Mouse (Mus musculus): Measurements from ENCODE around the gene Actbl2.

- TF ChIP-seq POU5F1 (IDR thresholded peaks at IDR 0.05; ENCODE audit: borderline replicate concordance, low read length) (no peak), CTCF (conservative IDR thresholded peaks at IDR 0.05; ENCODE audit: low read length) (no peak)
Observed at GRCm38 (mm10) chr13:111269789-111270335, 15.0 kb downstream of the Actbl2 start.

Measured in E14TG2a.4 (cell line).